Mouse (Mus musculus) ES-Bruce4 (cell line): ENCODE results near the gene Prkag3. TPM values are rescaled to one million over a fixed set of nuclear protein-coding genes. Genes with fewer than 3 reads are reported as not detected.

Experiments used
- H3K27ac ChIP-seq: 2 replicates; pipeline ENCODE4 v1.5.1; 2012; ENCODE audit warnings: low read length, inconsistent platforms; ENCODE audit not compliant: insufficient read depth
- H3K27me3 ChIP-seq: 2 replicates; pipeline ENCODE4 v1.6.1; 2012; ENCODE audit warnings: mild to moderate bottlenecking, low read length, inconsistent platforms; ENCODE audit not compliant: control insufficient read depth, poor library complexity, insufficient read depth, severe bottlenecking
- H3K36me3 ChIP-seq: 2 replicates; pipeline ENCODE4 v1.6.1; 2012; ENCODE audit warnings: inconsistent platforms, mild to moderate bottlenecking, low read length, moderate library complexity; ENCODE audit not compliant: control insufficient read depth, poor library complexity, insufficient read depth, severe bottlenecking
- H3K4me1 ChIP-seq: one replicate; pipeline ENCODE4 v1.8.1; 2011; ENCODE audit warnings: low read length; ENCODE audit not compliant: control insufficient read depth, insufficient read depth
- H3K4me3 ChIP-seq: 2 replicates; pipeline ENCODE4 v1.5.1; 2011; ENCODE audit warnings: low read depth, mild to moderate bottlenecking, low read length
- H3K9ac ChIP-seq: 2 replicates; pipeline ENCODE4 v1.6.1; 2012; ENCODE audit warnings: low read depth, mild to moderate bottlenecking, inconsistent platforms; ENCODE audit not compliant: poor library complexity, severe bottlenecking
- H3K9me3 ChIP-seq: replicated peaks from 2 replicates; pipeline ENCODE4 v1.6.1; 2012; ENCODE audit warnings: mild to moderate bottlenecking, low read length, inconsistent platforms; ENCODE audit not compliant: control insufficient read depth, poor library complexity, insufficient read depth, severe bottlenecking
- CTCF ChIP-seq: IDR thresholded peaks from one replicate; pipeline ENCODE4 v1.8.1; 2011; ENCODE audit warnings: low read depth, low read length
- EP300 ChIP-seq: IDR thresholded peaks from 2 replicates; pipeline ENCODE4 v1.6.1; 2011; ENCODE audit warnings: low read depth, low read length; ENCODE audit not compliant: insufficient read depth
- POLR2A ChIP-seq: IDR thresholded peaks from one replicate; pipeline ENCODE4 v1.8.1; 2011; ENCODE audit warnings: low read length; ENCODE audit not compliant: insufficient read depth
- polyA plus RNA-seq: library from polyadenylated mRNA; stranded (reverse); fragments of >200 nt; gene quantifications from 2 replicates; pipeline ENCODE4 v1.2.4, GENCODE M21; 2011; ENCODE audit warnings: low read depth; ENCODE audit not compliant: missing spikeins, insufficient read depth, insufficient read length

Gene Prkag3
- polyA plus RNA-seq, 1 experiment = 0.21 TPM

DNA sequence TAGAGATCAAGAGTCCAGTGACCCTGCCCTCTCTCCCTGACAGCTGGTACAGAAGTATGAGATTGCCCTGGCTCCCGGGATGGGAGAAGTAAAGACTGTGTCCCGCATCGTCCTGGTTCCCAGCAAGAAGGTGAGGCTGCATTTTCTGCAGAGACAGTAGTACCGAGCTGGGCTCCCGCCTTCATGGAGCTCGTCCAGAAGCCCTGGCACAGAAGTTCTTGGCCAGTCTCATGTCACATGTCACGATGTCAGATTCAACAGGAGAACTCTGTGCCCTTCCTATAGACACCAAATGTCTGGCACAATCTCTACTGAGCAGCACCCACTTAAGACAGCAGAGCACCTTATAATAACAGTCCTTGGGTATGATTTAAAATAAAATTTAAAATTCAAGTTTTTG is 11.5 kb downstream of the Prkag3 start:
- no peak overlapping the region for H3K4me3 ChIP-seq
- no peak overlapping the region for H3K27ac ChIP-seq
- no peak overlapping the region for H3K9ac ChIP-seq
- H3K4me1 ChIP-seq = no peaks in the 10 kb centered on the region
- H3K36me3 ChIP-seq = no peaks in the 10 kb centered on the region
- H3K27me3 ChIP-seq = no peaks in the 10 kb centered on the region
- no peaks in the 10 kb centered on the region for H3K9me3 ChIP-seq
- TF ChIP-seq EP300 (no peak), POLR2A (no peak), CTCF (no peak)

DNA sequence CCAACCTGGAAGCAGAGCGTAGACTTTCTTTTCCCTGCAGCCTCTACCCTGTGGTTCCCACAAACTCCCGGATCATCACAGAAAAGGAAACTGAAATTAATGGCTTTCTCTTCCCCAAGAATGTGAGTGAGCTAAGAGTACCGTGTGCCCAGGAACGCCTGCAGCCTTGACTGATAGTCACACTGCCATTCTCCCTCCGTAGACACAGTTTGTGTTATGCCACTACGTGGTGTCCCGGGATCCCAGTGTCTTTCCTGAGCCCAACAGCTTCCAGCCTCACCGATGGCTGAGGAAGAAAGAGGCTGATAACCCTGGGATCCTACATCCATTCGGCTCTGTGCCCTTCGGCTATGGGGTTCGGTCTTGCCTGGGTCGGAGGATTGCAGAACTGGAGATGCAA is 12.0 kb downstream of the Prkag3 start:
- Histone ChIP-seq H3K27ac (no peak overlapping the region), H3K9me3 (no peaks in the 10 kb centered on the region), H3K27me3 (no peaks in the 10 kb centered on the region), H3K9ac (no peak overlapping the region), H3K36me3 (no peaks in the 10 kb centered on the region), H3K4me1 (no peaks in the 10 kb centered on the region), H3K4me3 (no peak overlapping the region)
- TF ChIP-seq EP300 (no peak), POLR2A (no peak), CTCF (no peak)

DNA sequence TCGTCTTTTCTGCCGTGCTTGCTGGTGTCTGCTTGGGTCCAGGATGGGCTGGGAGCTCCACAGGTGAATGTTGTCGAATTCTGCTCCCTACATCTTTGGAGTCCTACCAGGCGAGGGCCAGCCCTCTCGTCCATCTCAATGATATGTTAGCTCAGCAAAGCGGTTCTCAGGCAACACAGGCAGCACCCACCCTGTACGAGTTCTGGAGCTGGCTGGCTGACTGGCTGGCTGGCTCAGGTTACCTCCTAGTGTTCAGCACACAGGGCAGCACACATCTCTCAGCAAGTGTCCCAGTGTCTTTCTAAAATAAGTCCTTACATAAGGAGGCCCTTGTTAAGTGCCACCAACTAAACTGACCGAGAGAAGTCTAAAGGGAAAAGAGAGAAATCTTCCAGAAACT is 20.6 kb downstream of the Prkag3 start:
- H3K4me1 ChIP-seq = no peaks in the 10 kb centered on the region
- no peaks in the 10 kb centered on the region for H3K36me3 ChIP-seq
- H3K9ac ChIP-seq = no peak overlapping the region
- no peak overlapping the region for H3K4me3 ChIP-seq
- H3K27ac ChIP-seq = no peak overlapping the region
- H3K27me3 ChIP-seq = no peaks in the 10 kb centered on the region
- TF ChIP-seq EP300 (no peak), POLR2A (no peak), CTCF (no peak)
- H3K9me3 ChIP-seq = no peaks in the 10 kb centered on the region

DNA sequence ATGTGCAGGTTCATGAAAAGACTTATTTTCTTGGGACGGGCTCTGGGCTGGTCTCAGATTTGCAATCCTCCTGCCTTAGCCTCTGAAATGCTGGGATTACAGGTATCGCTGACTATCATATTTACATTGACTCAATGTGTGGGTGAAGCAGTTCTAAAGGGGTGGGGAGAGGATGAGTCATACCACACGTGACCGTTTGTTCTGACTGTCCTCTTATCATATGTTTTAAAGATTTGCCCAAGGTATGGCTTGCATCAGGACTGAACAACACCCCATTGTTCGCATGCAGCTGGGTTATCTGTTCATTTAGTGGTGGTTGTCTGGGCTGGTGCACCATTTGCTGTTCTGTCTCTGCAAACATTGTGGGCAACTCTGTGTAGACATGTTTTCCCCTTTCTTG is 22.3 kb downstream of the Prkag3 start:
- H3K27me3 ChIP-seq = no peaks in the 10 kb centered on the region
- TF ChIP-seq CTCF (no peak), EP300 (no peak), POLR2A (no peak)
- no peaks in the 10 kb centered on the region for H3K36me3 ChIP-seq
- H3K9me3 ChIP-seq = no peaks in the 10 kb centered on the region
- H3K4me3 ChIP-seq = no peak overlapping the region
- H3K4me1 ChIP-seq = no peaks in the 10 kb centered on the region
- no peak overlapping the region for H3K9ac ChIP-seq
- no peak overlapping the region for H3K27ac ChIP-seq

DNA sequence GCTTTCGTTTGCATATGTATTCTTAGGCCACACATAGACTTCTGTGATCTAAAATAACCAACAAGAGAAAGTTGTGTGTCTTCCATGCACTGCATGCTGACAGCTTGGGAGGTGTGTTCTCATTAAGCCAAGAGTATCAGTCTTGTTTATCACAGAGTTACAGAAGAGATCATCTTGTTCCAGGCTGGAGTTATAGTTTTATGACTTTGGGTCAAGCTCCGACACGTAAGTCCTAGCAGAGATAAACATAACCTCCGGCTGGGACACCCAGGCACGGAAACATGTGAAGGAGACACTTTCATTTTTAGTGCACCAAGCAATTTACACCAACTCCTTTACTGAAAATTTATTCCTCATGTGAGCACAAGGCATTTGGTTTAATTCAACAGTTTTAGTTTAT is 22.9 kb downstream of the Prkag3 start:
- Histone ChIP-seq H3K27ac (no peak overlapping the region), H3K27me3 (no peaks in the 10 kb centered on the region), H3K9ac (no peak overlapping the region), H3K36me3 (no peaks in the 10 kb centered on the region), H3K9me3 (no peaks in the 10 kb centered on the region), H3K4me3 (no peak overlapping the region), H3K4me1 (no peaks in the 10 kb centered on the region)
- TF ChIP-seq POLR2A (no peak), EP300 (no peak), CTCF (no peak)

DNA sequence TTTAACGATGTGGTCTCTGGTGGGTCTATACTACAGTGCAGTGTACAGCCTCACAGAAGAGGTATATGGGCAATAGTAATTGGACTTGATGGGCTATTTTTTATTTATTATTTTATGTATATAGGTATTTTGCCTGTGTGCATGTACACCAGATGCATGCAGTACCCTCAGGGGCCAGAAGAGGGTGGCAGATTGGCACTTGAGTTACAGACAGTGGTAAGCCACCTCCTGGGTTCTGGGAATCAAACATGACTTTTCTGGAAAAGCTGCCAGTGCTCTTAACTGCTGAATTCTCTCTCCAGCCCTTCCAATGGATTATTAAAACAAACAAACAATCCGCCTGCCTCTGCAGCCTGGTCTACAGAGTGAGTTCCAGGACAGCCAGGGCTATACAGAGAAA is 25.3 kb downstream of the Prkag3 start:
- H3K27me3 ChIP-seq = no peaks in the 10 kb centered on the region
- H3K9ac ChIP-seq = no peak overlapping the region
- H3K27ac ChIP-seq = no peak overlapping the region
- no peaks in the 10 kb centered on the region for H3K4me1 ChIP-seq
- TF ChIP-seq EP300 (no peak), CTCF (peak; percentile 42)
- no peak overlapping the region for H3K4me3 ChIP-seq
- no peaks in the 10 kb centered on the region for H3K36me3 ChIP-seq
- no peaks in the 10 kb centered on the region for H3K9me3 ChIP-seq
